Comparison of ENCODE assay signal across 8 mouse cellular contexts in genomic region chr2:33753630-33754316, GRCm38 (mm10).
A peak's percentile ranks its signal among the peaks of the same experiment; 100 is the strongest.
DNase-seq lines count a peak whose midpoint lies in the region; ATAC-seq and TF ChIP-seq lines count a peak whose summit lies in the region.

No protein-coding gene starts in this region.

- DNase-seq in ES-E14 (ENCODE audit: low read depth, low spot score), result no peak
- DNase-seq in cerebellum, adult 18-20 months, result peak; percentile 81 to 89
- peak; percentile 90 for DNase-seq in kidney, postnatal 14 days
- no peak for DNase-seq in liver, embryonic 11.5 days (ENCODE audit: low spot score)
- peak; percentile 37 to 82 for DNase-seq in urinary bladder, postnatal 36 days (ENCODE audit: low spot score in 2 of 2)

- in situ Hi-C loops in ES-E14 (cut with MboI; ENCODE audit: low sequenced_read_pairs in 2 of 2, unreplicated experiment in 2 of 2), result no loop called here

- WGBS in forebrain, embryonic 15.5 days, result 9% methylated on average over 15 of the region's 15 CpGs
- WGBS in heart, embryonic 16.5 days, result 18% methylated on average over 15 of the region's 15 CpGs
- WGBS in liver, embryonic 11.5 days, result 58% methylated on average over 15 of the region's 15 CpGs
- 24% methylated on average over 15 of the region's 15 CpGs for WGBS in neural tube, embryonic 14.5 days

- no peaks in the 10 kb centered on the region for H3K9me3 ChIP-seq in ES-E14 (ENCODE audit: control insufficient read depth, insufficient read depth, low read depth, low read length)
- H3K9me3 ChIP-seq in forebrain, embryonic 15.5 days, result no peaks in the 10 kb centered on the region
- no peaks in the 10 kb centered on the region for H3K9me3 ChIP-seq in heart, embryonic 16.5 days (replicated peaks; ENCODE audit: control insufficient read depth, low read length)
- H3K9me3 ChIP-seq in liver, embryonic 11.5 days (ENCODE audit: control insufficient read depth, low read length), result no peaks in the 10 kb centered on the region
- H3K9me3 ChIP-seq in neural tube, embryonic 14.5 days (ENCODE audit: control insufficient read depth, low read length), result no peaks in the 10 kb centered on the region

- H3K27me3 ChIP-seq in forebrain, embryonic 15.5 days, result no peaks in the 10 kb centered on the region
- H3K27me3 ChIP-seq in heart, embryonic 16.5 days (ENCODE audit: control insufficient read depth, insufficient read depth, low read length), result no peaks in the 10 kb centered on the region
- H3K27me3 ChIP-seq in liver, embryonic 11.5 days (replicated peaks; ENCODE audit: control insufficient read depth, insufficient read depth, low read length), result no peaks in the 10 kb centered on the region
- no peaks in the 10 kb centered on the region for H3K27me3 ChIP-seq in neural tube, embryonic 14.5 days (ENCODE audit: control insufficient read depth, insufficient read depth, low read length)

- 0 out of 2 replicates have a peak overlapping the region, but pooled peaks have one; percentile 10 for H3K9ac ChIP-seq in ES-E14 (ENCODE audit: insufficient read depth, low read depth, low read length, poor library complexity, severe bottlenecking)
- no peak overlapping the region for H3K9ac ChIP-seq in forebrain, embryonic 15.5 days (replicated peaks)
- H3K9ac ChIP-seq in heart, embryonic 16.5 days (ENCODE audit: low read length), result peak overlapping the region; percentile 56
- no peak overlapping the region for H3K9ac ChIP-seq in liver, embryonic 11.5 days (ENCODE audit: low read depth, low read length)
- 0 out of 2 replicates have a peak overlapping the region, but pooled peaks have one; percentile 25 for H3K9ac ChIP-seq in neural tube, embryonic 14.5 days (replicated peaks; ENCODE audit: low read depth, low read length)

- no peaks in the 10 kb centered on the region for H3K4me1 ChIP-seq in ES-E14 (ENCODE audit: control insufficient read depth in 2 of 2, insufficient read depth in 2 of 2, low read length in 2 of 2, poor library complexity in 1 of 2)
- H3K4me1 ChIP-seq in forebrain, embryonic 15.5 days, result peaks cover 55% of the 10 kb centered on the region
- H3K4me1 ChIP-seq in heart, embryonic 16.5 days (ENCODE audit: control insufficient read depth, insufficient read depth, low read length), result peaks cover 33% of the 10 kb centered on the region
- peaks cover 24% of the 10 kb centered on the region for H3K4me1 ChIP-seq in liver, embryonic 11.5 days (replicated peaks; ENCODE audit: control insufficient read depth, insufficient read depth, low read length)
- peaks cover 29% of the 10 kb centered on the region for H3K4me1 ChIP-seq in neural tube, embryonic 14.5 days (ENCODE audit: control insufficient read depth, insufficient read depth, low read length)

- no peaks in the 10 kb centered on the region for H3K36me3 ChIP-seq in ES-E14 (ENCODE audit: control insufficient read depth, insufficient read depth, low read length, poor library complexity, severe bottlenecking)
- peaks cover 8% of the 10 kb centered on the region; the same call in 1 of the 2 replicates for H3K36me3 ChIP-seq in forebrain, embryonic 15.5 days
- 0 out of 2 replicates have a peak, but pooled peaks cover 4% of the 10 kb centered on the region for H3K36me3 ChIP-seq in heart, embryonic 16.5 days (ENCODE audit: control insufficient read depth, insufficient read depth)
- H3K36me3 ChIP-seq in liver, embryonic 11.5 days (ENCODE audit: control insufficient read depth, insufficient read depth, low read length), result peaks cover 9% of the 10 kb centered on the region; the same call in 1 of the 2 replicates
- 0 out of 2 replicates have a peak, but pooled peaks cover 7% of the 10 kb centered on the region for H3K36me3 ChIP-seq in neural tube, embryonic 14.5 days (ENCODE audit: control insufficient read depth, insufficient read depth, low read length)

- no peak overlapping the region for H3K4me2 ChIP-seq in forebrain, embryonic 15.5 days (replicated peaks)
- H3K4me2 ChIP-seq in heart, embryonic 16.5 days (ENCODE audit: low read depth, low read length), result peak overlapping the region; percentile 34
- H3K4me2 ChIP-seq in liver, embryonic 11.5 days, result no peak overlapping the region
- H3K4me2 ChIP-seq in neural tube, embryonic 14.5 days (ENCODE audit: low read depth, low read length), result no peak overlapping the region

- H3K27ac ChIP-seq in ES-E14 (ENCODE audit: insufficient read depth, low read depth, low read length, poor library complexity, severe bottlenecking), result no peak overlapping the region
- peak overlapping the region; percentile 57 for H3K27ac ChIP-seq in forebrain, embryonic 15.5 days (replicated peaks)
- H3K27ac ChIP-seq in heart, embryonic 16.5 days (ENCODE audit: low read length), result peak overlapping the region; percentile 89
- H3K27ac ChIP-seq in liver, embryonic 11.5 days (ENCODE audit: low read depth, low read length), result peak overlapping the region; percentile 60
- peak overlapping the region; percentile 23; the same call in 1 of the 2 replicates for H3K27ac ChIP-seq in neural tube, embryonic 14.5 days (ENCODE audit: low read depth, low read length)

- peak; percentile 77 for ATAC-seq in forebrain, embryonic 15.5 days (replicated peaks)
- ATAC-seq in heart, embryonic 16.5 days (replicated peaks; ENCODE audit: extremely low read depth, insufficient read depth, low FRiP score), result peak; percentile 80
- ATAC-seq in liver, embryonic 11.5 days (replicated peaks; ENCODE audit: low FRiP score), result no peak; the same call in 1 of the 2 replicates
- peak; percentile 70 for ATAC-seq in neural tube, embryonic 14.5 days (ENCODE audit: low read depth)

- peak overlapping the region in 1 of 2 experiments; percentile 35; a peak in 1 of 4 replicates for H3K4me3 ChIP-seq in ES-E14 (ENCODE audit: insufficient read depth in 1 of 2, low read depth in 1 of 2, low read length in 2 of 2, poor library complexity in 1 of 2, severe bottlenecking in 1 of 2)
- no peak overlapping the region for H3K4me3 ChIP-seq in forebrain, embryonic 15.5 days
- H3K4me3 ChIP-seq in heart, embryonic 16.5 days (ENCODE audit: low read length), result no peak overlapping the region
- no peak overlapping the region for H3K4me3 ChIP-seq in liver, embryonic 11.5 days (ENCODE audit: low read depth, low read length)
- H3K4me3 ChIP-seq in neural tube, embryonic 14.5 days (ENCODE audit: low read depth, low read length), result no peak overlapping the region

TF ChIP-seq in ES-E14, 5 proteins besides CTCF, POLR2A, EP300 and RAD21:
- TF ChIP-seq MAFK (IDR thresholded peaks at IDR 0.05; ENCODE audit: insufficient read depth, low read depth, low read length), result no peak
- no peak for TF ChIP-seq ZC3H11A (IDR thresholded peaks at IDR 0.05; ENCODE audit: borderline replicate concordance, low read depth, low read length)
- no peak for TF ChIP-seq CHD2 (IDR thresholded peaks at IDR 0.05; ENCODE audit: low read depth, low read length)
- TF ChIP-seq ZNF384 (IDR thresholded peaks at IDR 0.05; ENCODE audit: low read depth, low read length), result no peak
- no peak for TF ChIP-seq HCFC1 (IDR thresholded peaks at IDR 0.05; ENCODE audit: borderline replicate concordance, insufficient read depth, low read length)

Comparison
In these comparisons a context has a peak if more than half of its experiments do, and no peak if none do; other contexts are left out.
1. DNase-seq: peak in cerebellum, adult 18-20 months (2 of 2), kidney, postnatal 14 days (single experiment) and urinary bladder, postnatal 36 days (2 of 2); none in ES-E14 (single experiment) and liver, embryonic 11.5 days (single experiment).
2. H3K9ac ChIP-seq: peak in ES-E14 (single experiment), heart, embryonic 16.5 days (single experiment) and neural tube, embryonic 14.5 days (single experiment); none in forebrain, embryonic 15.5 days (single experiment) and liver, embryonic 11.5 days (single experiment).